In genomic region chr1:93635580-93636192, GRCm38 (mm10) we compare ENCODE assay signal across 8 mouse cellular contexts. TPM values are rescaled to one million over a fixed set of nuclear protein-coding genes. Genes with fewer than 3 reads are reported as not detected.
A peak's percentile ranks its signal among the peaks of the same experiment; 100 is the strongest.
DNase-seq lines count a peak whose midpoint lies in the region; ATAC-seq and TF ChIP-seq lines count a peak whose summit lies in the region.

No protein-coding gene starts in this region.

- peak overlapping the region; percentile 91 for H3K4me2 ChIP-seq in heart, embryonic 11.5 days
- H3K4me2 ChIP-seq in kidney, embryonic 16.5 days (replicated peaks; ENCODE audit: low read depth, low read length): peak overlapping the region; percentile 83
- H3K4me2 ChIP-seq in myocyte (ENCODE audit: low read depth): peak overlapping the region; percentile 96

- H3K4me3 ChIP-seq in erythroblast, embryonic 14.5 days (replicated peaks): peak overlapping the region; percentile 70
- peak overlapping the region; percentile 91 for H3K4me3 ChIP-seq in heart, embryonic 11.5 days (ENCODE audit: low read depth, low read length)
- peak overlapping the region; percentile 61 for H3K4me3 ChIP-seq in kidney, embryonic 16.5 days (ENCODE audit: low read length)
- H3K4me3 ChIP-seq in liver, adult 2 months (ENCODE audit: insufficient read depth, low read depth, low read length): peak overlapping the region; percentile 91
- peak overlapping the region; percentile 68 for H3K4me3 ChIP-seq in myocyte

- H3K4me1 ChIP-seq in erythroblast, embryonic 14.5 days (ENCODE audit: control insufficient read depth): peaks cover 46% of the 10 kb centered on the region
- peaks cover 13% of the 10 kb centered on the region for H3K4me1 ChIP-seq in heart, embryonic 11.5 days (ENCODE audit: control insufficient read depth, insufficient read depth, low read length)
- peaks cover 15% of the 10 kb centered on the region for H3K4me1 ChIP-seq in kidney, embryonic 16.5 days (ENCODE audit: insufficient read depth, low read length)
- H3K4me1 ChIP-seq in liver, adult 2 months (ENCODE audit: control insufficient read depth, insufficient read depth, low read length): peaks cover 13% of the 10 kb centered on the region

- peak; percentile 97 for ATAC-seq in heart, embryonic 11.5 days (replicated peaks; ENCODE audit: insufficient number of reproducible peaks, low FRiP score, low TSS enrichment)
- ATAC-seq in kidney, embryonic 16.5 days (ENCODE audit: low FRiP score, low TSS enrichment): peak; percentile 99

- H3K9me3 ChIP-seq in erythroblast, embryonic 14.5 days (ENCODE audit: control insufficient read depth, low read length): no peaks in the 10 kb centered on the region
- no peaks in the 10 kb centered on the region for H3K9me3 ChIP-seq in heart, embryonic 11.5 days (replicated peaks; ENCODE audit: control insufficient read depth, low read length)
- H3K9me3 ChIP-seq in kidney, embryonic 16.5 days (ENCODE audit: low read length): no peaks in the 10 kb centered on the region

- peak; percentile 70 for TF ChIP-seq POLR2A in brain, embryonic 14.5 days (IDR thresholded peaks at IDR 0.05; ENCODE audit: borderline replicate concordance, extremely low read depth, insufficient read depth, insufficient read length, poor library complexity, severe bottlenecking)
- TF ChIP-seq POLR2A in liver, adult 2 months (IDR thresholded peaks at IDR 0.05; ENCODE audit: extremely low read depth, insufficient read depth, low read length): peak; percentile 85
- peak; percentile 72 for TF ChIP-seq POLR2A in myocyte (IDR thresholded peaks at IDR 0.05; ENCODE audit: insufficient read length, low read depth)

- peaks cover 12% of the 10 kb centered on the region for H3K36me3 ChIP-seq in erythroblast, embryonic 14.5 days (ENCODE audit: control insufficient read depth)
- H3K36me3 ChIP-seq in heart, embryonic 11.5 days (ENCODE audit: control insufficient read depth, insufficient read depth, low read length): peaks cover 2% of the 10 kb centered on the region; the same call in 1 of the 2 replicates
- H3K36me3 ChIP-seq in kidney, embryonic 16.5 days (ENCODE audit: insufficient read depth, low read length): no peaks in the 10 kb centered on the region
- H3K36me3 ChIP-seq in liver, adult 2 months (ENCODE audit: control insufficient read depth, insufficient read depth, low read length): no peaks in the 10 kb centered on the region
- no peaks in the 10 kb centered on the region for H3K36me3 ChIP-seq in myocyte (ENCODE audit: control insufficient read depth, insufficient read depth)
- H3K36me3 ChIP-seq in splenic B cell, adult 2 months (ENCODE audit: control insufficient read depth, insufficient read depth, low read length, poor library complexity, severe bottlenecking): no peaks in the 10 kb centered on the region

- H3K27ac ChIP-seq in heart, embryonic 11.5 days (ENCODE audit: low read depth, low read length): peak overlapping the region; percentile 87
- H3K27ac ChIP-seq in kidney, embryonic 16.5 days (ENCODE audit: low read length): peak overlapping the region; percentile 87
- peak overlapping the region; percentile 71 for H3K27ac ChIP-seq in liver, adult 2 months (replicated peaks; ENCODE audit: insufficient read depth, low read depth, low read length)

- H3K9ac ChIP-seq in heart, embryonic 11.5 days (ENCODE audit: low read depth, low read length): peak overlapping the region; percentile 91
- peak overlapping the region; percentile 81 for H3K9ac ChIP-seq in kidney, embryonic 16.5 days (replicated peaks; ENCODE audit: low read length)
- peak overlapping the region; percentile 93 for H3K9ac ChIP-seq in liver, adult 2 months (ENCODE audit: low read depth, low read length)

- H3K79me2 ChIP-seq in liver, adult 2 months (ENCODE audit: control insufficient read depth, insufficient read depth, low read length): peaks cover 23% of the 10 kb centered on the region; the same call in 1 of the 2 replicates
- peaks cover 36% of the 10 kb centered on the region for H3K79me2 ChIP-seq in myocyte (ENCODE audit: control insufficient read depth, insufficient read depth)

- 3% methylated on average over 44 of the region's 44 CpGs for WGBS in heart, embryonic 11.5 days (ENCODE audit: insufficient replicate concordance)
- WGBS in kidney, embryonic 16.5 days: under 1% methylated on average over 44 of the region's 44 CpGs
- 1% methylated on average over 44 of the region's 44 CpGs for WGBS in liver, adult 2 months

- DNase-seq in CD4-positive helper T cell, adult 2 months (ENCODE audit: low read depth, low spot score): peak; percentile 99
- peak; percentile 100 for DNase-seq in brain, embryonic 14.5 days (ENCODE audit: low read depth)
- DNase-seq in liver, adult 2 months (ENCODE audit: extremely low read depth, low read depth, low spot score): peak; percentile 97
- peak; percentile 99 for DNase-seq in splenic B cell, adult 2 months (ENCODE audit: low read depth, low spot score)

- H3ac ChIP-seq in myocyte (ENCODE audit: control insufficient read depth, insufficient read length): peak overlapping the region; percentile 51

- TF ChIP-seq CTCF in brain, embryonic 14.5 days (IDR thresholded peaks at IDR 0.05; ENCODE audit: borderline replicate concordance, extremely low read depth, insufficient read depth, insufficient read length): no peak
- no peak for TF ChIP-seq CTCF in liver, adult 2 months (IDR thresholded peaks at IDR 0.05; ENCODE audit: low read depth, low read length)

- no peaks in the 10 kb centered on the region for H3K27me3 ChIP-seq in erythroblast, embryonic 14.5 days (ENCODE audit: control insufficient read depth)
- no peaks in the 10 kb centered on the region for H3K27me3 ChIP-seq in heart, embryonic 11.5 days (ENCODE audit: control insufficient read depth, insufficient read depth, low read length)
- no peaks in the 10 kb centered on the region for H3K27me3 ChIP-seq in kidney, embryonic 16.5 days (ENCODE audit: insufficient read depth, low read length)
- no peaks in the 10 kb centered on the region for H3K27me3 ChIP-seq in liver, adult 2 months (ENCODE audit: control insufficient read depth, insufficient read depth, low read length)
- H3K27me3 ChIP-seq in myocyte (ENCODE audit: control insufficient read depth, insufficient read depth, insufficient read length): no peaks in the 10 kb centered on the region
- no peaks in the 10 kb centered on the region for H3K27me3 ChIP-seq in splenic B cell, adult 2 months (ENCODE audit: control insufficient read depth, insufficient read depth, low read length, poor library complexity, severe bottlenecking)

TF ChIP-seq in myocyte, 11 proteins besides CTCF, POLR2A, EP300 and RAD21:
- TF ChIP-seq SRF (IDR thresholded peaks at IDR 0.05; ENCODE audit: control insufficient read depth, insufficient read length, low read depth) (peak; percentile 63), MAX (IDR thresholded peaks at IDR 0.05; ENCODE audit: low read depth) (no peak), USF1 (IDR thresholded peaks at IDR 0.05; ENCODE audit: low read depth) (no peak), REST (IDR thresholded peaks at IDR 0.05; ENCODE audit: insufficient read depth, insufficient read length) (no peak), TCF3 (IDR thresholded peaks at IDR 0.05; ENCODE audit: insufficient read length, low read depth) (no peak), E2F4 (IDR thresholded peaks at IDR 0.05; ENCODE audit: insufficient read depth) (no peak), MYOG (IDR thresholded peaks at IDR 0.05; ENCODE audit: control insufficient read depth in 1 of 3, insufficient read depth in 1 of 3, insufficient read length in 2 of 3, low read depth in 2 of 3) (peak in 1 of 3 experiments; percentile 50), POLR2AphosphoS2 (IDR thresholded peaks at IDR 0.05; ENCODE audit: insufficient read length, low read depth) (peak; percentile 80), TCF12 (IDR thresholded peaks at IDR 0.05; ENCODE audit: insufficient read depth, poor library complexity, severe bottlenecking) (no peak), CEBPB (IDR thresholded peaks at IDR 0.05; ENCODE audit: insufficient read depth, poor library complexity, severe bottlenecking) (peak; percentile 97), MYOD1 (IDR thresholded peaks at IDR 0.05; ENCODE audit: control insufficient read depth in 1 of 3, insufficient read length in 2 of 3, low read depth in 2 of 3) (peak in 1 of 3 experiments; percentile 21)

RNA-seq across cellular contexts. Expression of gene Stk25, which starts 22.8 kb away (rescaled TPM):
- 338 and 358 TPM in 2 replicates for polyA plus RNA-seq in brain, embryonic 14.5 days (2012; rRNA removed)
- polyA plus RNA-seq in erythroblast, embryonic 14.5 days (2012): 1.1 and 3.7 TPM in 2 replicates
- 144 and 152 TPM in 2 replicates for polyA plus RNA-seq in heart, embryonic 11.5 days (2014; fragmentation: Nextera tagmentation; extraction: Ambion mirVana)
- polyA plus RNA-seq in kidney, embryonic 16.5 days (2015; fragmentation: Nextera tagmentation; extraction: Ambion mirVana): 205 and 210 TPM in 2 replicates
- total RNA-seq in liver, adult 2 months (2014; rRNA removed): 22.0 and 31.7 TPM in 2 replicates
- 33.9 and 41.4 TPM in 2 replicates for polyA plus RNA-seq in liver, adult 2 months (2012; rRNA removed)
- 119 TPM for polyA plus RNA-seq in myocyte (2012; fragmentation: generic; extraction: Trizol)

RNA-seq across cellular contexts. Expression of gene Bok, which starts 49.8 kb away (rescaled TPM):
- polyA plus RNA-seq in brain, embryonic 14.5 days (2012; rRNA removed): 61.5 and 80.8 TPM in 2 replicates
- 0.06 TPM in 1 of 2 replicates, not detected in the other for polyA plus RNA-seq in erythroblast, embryonic 14.5 days (2012)
- polyA plus RNA-seq in heart, embryonic 11.5 days (2014; fragmentation: Nextera tagmentation; extraction: Ambion mirVana): 29.2 and 33.2 TPM in 2 replicates
- polyA plus RNA-seq in kidney, embryonic 16.5 days (2015; fragmentation: Nextera tagmentation; extraction: Ambion mirVana): 98.3 and 108 TPM in 2 replicates
- 7.3 and 8.9 TPM in 2 replicates for total RNA-seq in liver, adult 2 months (2014; rRNA removed)
- 11.5 and 15.9 TPM in 2 replicates for polyA plus RNA-seq in liver, adult 2 months (2012; rRNA removed)
- 37.8 TPM for polyA plus RNA-seq in myocyte (2012; fragmentation: generic; extraction: Trizol)

Comparison
In these comparisons a context has a peak if more than half of its experiments do, and no peak if none do; other contexts are left out.
1. Peak in every context shown above with its lines: DNase-seq, ATAC-seq, H3K4me3 ChIP-seq and H3K27ac ChIP-seq.
2. RNA of gene Bok, which starts 49.8 kb away (polyA plus RNA-seq): 98.3 to 108 TPM in kidney, embryonic 16.5 days, 61.5 to 80.8 TPM in brain, embryonic 14.5 days, 37.8 TPM in myocyte (single experiment), 29.2 to 33.2 TPM in heart, embryonic 11.5 days and 11.5 to 15.9 TPM in liver, adult 2 months; 0.06 TPM in erythroblast, embryonic 14.5 days; every median in the first group is over 10 times any median in the second.